Mouse (Mus musculus) neural tube, embryonic 10.5 days (tissue): ENCODE measurements around the gene Pafah1b2.

ENCODE experiments used
- DNase-seq: peaks from one replicate; pipeline ENCODE4 v3.0.0-alpha.2; 2017; ENCODE audit warnings: low spot score; ENCODE audit errors: extremely low spot score

Gene Pafah1b2

DNA sequence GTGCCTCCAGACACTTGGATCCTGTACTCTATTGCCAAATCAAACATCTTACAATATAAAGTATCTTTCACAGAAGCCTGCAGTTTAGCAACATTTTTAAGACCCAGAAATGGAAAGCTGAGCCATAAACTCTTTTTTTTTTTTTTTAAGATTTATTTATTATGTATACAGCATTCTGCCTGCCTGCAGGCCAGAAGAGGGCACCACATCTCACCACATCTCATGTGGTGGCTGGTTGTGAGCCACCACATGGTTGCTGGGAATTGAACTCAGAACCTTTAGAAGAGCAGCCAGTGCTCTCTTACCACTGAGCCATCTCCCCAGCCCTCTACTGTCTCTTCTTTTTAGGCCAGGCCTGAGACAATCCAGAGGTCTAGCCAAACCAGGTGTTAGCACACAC, 31.2 kb downstream of the Pafah1b2 start:
- no peak for DNase-seq

DNA sequence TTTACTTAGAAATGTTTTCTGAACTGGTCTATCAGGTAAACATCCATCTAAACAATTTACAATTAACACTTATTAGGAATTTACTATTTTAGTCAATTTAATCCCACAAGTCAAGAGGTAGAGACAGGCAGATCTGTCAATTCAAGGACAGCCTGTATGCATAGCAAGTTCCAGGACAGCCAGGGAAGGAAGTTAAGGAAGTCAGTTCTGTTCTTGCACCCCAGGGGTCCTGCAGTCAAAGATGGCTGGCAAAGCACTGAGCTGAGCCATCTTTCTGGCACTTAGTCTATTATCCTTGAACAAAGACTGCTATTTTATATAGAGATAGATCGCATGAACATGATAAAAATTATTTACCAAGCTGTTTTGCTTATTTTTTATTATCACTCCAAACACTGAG, 31.9 kb downstream of the Pafah1b2 start:
- DNase-seq: no peak

DNA sequence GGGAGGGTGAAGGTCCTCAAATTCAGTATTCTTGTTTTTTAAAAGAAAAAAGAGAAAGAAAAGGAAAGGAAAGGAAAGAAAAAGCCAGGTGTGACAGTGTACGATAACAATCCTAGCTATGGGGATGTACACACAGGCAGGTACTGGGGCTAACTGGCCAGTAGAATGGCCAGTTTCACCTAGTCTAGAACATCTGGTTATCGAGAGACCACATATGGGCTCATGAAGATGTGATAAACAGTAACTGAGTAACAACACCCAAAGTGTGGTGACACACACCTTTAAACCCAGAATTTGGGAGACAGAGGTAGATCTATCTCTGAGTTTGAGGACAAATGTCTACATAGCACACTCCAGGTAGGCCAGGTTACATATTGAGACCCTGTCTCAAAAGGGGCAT, 32.7 kb downstream of the Pafah1b2 start:
- no peak for DNase-seq

DNA sequence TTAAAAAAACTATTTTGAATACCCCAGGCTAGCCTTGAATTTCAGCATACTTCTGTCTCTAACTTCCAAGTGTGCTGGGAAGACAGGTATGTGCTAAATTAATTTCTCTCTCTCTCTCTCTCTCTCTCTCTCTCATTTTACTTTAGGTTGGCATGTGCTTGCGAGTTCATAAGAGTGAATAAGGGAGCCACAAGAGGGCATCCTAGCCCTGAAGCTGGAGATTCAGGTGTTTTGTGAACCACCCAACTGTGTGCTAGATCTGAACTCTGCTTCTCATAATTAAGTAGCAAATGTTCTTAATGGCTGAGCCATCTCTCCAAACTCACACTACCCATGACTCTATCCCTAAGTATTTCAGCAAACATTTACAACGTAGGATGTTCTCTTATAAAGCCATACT, 35.6 kb downstream of the Pafah1b2 start:
- no peak for DNase-seq

GRCm38 (mm10) chr9:45963577-45963976, 48.9 kb downstream of the Pafah1b2 start:
- DNase-seq: no peak

DNA sequence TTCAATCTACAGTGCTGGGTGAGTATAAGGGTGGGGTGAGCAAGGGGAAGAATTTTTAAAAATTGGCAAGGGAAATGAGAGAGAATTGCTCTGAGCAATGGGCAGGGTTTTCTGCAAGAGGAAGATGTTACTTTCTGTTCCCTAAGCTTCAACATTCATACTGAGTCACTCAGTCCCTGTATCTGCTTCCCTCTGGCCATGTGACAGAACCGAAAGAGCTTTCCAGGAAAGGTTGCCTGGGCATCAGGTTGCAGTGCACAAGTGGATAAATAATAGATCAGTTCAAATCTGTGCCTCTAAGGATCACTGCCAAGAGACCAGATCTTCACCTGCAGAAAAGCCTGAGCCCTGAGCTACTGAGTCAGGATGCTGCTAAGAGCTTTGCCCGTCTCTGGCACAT, 50.6 kb downstream of the Pafah1b2 start:
- DNase-seq: no peak

- no peak for DNase-seq
Observed at GRCm38 (mm10) chr9:45959661-45960060, 52.8 kb downstream of the Pafah1b2 start.

DNA sequence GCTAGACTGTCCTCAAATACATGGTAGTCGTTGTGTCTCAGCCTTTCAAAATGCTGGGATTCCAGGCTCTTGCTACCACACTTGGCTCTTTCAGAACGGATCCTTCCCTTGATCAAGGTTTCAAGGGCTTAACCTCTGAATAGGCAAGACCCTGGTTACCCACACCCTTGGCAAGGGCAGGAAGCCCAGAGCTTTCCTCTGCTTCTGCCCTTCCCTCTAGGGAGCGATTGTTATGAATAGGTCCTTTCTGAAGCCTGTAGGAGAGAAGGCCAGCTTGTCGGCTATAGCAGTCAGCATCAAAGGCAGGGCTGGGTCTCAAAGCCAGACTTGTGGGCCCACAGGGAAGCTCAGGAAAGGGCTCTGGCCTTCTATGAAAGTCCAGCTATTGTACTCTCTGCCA, 53.6 kb downstream of the Pafah1b2 start:
- DNase-seq: no peak

DNA sequence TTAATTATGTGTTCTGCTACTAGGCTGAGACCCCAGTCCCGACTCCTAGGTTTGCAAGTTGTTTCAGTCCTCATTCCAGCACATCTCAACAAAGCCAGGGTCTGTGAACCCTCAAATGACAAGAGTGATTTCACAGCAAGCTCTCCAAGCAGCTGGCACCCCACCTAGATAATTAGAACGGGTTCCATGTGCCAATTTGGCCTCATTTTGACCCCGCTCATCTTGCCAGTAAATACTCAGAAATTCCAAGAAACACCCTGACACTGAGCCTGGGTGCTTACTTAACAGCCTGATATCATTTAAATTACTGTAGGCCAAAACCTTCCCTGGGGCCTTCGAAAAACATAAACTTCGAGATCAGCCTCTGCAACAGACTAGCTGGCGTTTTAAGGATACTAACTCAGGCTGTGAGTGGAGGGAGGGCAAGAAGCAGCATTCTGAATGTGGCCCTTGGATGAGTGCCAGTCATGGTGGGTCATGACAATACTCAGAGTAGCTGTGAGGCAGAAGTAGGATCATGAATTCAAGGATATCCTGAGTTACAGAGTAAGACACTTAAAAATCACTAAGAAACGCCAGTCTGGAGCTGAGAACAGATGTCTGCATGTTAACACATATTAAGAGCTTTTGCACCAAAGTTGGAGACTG, 54.3 kb downstream of the Pafah1b2 start:
- no peak for DNase-seq

DNA sequence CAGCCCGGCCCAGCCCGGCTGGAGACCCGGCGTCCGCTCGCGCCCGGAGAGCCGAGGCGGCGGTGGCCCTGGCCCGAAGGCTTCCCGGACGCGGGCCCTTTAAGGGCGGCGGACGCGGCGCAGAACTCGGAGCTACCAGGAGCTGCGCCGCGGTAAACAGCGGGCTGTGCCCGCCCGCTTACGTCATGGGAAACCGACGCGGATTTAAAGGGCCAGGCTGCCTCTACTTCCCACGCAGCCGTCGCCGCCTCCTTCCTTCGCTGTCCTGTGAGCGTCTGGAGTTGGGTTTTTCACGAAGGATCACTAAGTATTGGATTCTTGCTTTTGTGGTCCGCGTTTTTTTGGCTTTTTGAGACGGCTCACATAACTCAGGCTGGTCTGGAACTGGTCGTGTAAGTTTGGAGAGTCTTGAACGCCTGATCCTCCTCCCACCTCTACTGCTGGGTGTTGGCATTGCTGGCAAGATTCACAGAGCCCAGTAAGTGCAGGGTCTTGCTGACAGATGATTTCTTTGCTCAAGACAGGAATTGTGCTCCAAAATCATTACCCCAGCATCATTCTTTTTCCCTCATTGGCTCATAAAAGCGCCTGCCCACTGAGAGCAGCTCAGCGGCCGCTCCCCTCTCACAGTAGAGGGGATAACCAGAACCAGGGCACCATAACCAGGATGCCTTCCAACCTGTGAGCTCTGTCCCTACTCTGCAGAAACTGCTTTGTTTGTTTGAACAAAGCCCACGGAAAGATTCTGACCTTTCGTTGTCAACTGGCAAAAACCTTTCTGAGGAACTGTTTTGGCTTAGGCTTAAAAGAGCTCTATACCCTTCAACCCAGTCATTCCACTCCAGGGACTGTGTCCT, 57.2 kb downstream of the Pafah1b2 start, which contains the start of gene Sidt2:
TSS of gene Sidt2 (minus strand) at position 152 of the 857 bp plus-strand sequence.
- DNase-seq: peak; percentile 87

DNA sequence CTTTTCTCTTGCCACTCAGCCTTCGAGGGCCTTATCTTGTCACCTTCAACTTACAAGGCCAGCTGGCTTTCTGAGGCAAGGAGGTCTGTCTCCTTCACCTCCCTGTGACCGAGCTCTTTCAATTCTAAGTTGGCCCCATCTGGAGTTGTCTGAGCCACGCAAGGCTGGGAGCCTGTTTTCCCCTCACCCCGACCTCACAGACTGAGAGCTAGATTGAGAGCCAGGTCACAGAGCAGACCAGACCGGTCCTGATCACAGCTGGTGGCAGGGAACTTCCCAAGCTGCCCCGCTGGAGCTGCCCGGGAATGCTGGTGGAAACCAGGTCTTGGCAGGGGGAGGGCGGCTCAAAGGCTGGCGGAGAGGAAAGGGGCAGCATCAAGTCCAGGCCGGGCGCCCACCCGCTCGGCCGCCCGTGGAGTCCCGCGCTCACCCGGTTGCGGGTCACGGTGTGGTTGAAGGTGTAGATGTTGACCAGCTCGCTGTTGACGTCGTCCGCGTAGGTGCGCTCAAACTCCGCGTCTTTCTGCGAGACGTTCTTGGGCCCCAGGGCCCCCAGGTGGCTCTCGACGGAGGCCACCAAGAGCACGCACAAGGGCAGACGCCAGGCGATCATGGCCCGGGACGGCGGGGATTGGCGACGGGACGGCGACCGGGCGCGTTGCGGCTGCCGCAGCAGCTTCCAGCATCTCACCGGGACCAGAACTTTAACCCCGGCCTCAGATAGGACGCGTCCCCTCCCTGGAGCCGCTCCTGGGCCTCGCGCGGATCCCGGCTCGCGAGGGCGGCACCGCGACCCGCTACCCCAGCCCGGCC, 58.0 kb downstream of the Pafah1b2 start:
- DNase-seq: peak; percentile 64

GRCm38 (mm10) chr9:45953511-45954293, 58.8 kb downstream of the Pafah1b2 start:
- no peak for DNase-seq

GRCm38 (mm10) chr9:45952890-45953289, 59.6 kb downstream of the Pafah1b2 start:
- no peak for DNase-seq

GRCm38 (mm10) chr9:45952057-45952456, 60.4 kb downstream of the Pafah1b2 start:
- no peak for DNase-seq

DNA sequence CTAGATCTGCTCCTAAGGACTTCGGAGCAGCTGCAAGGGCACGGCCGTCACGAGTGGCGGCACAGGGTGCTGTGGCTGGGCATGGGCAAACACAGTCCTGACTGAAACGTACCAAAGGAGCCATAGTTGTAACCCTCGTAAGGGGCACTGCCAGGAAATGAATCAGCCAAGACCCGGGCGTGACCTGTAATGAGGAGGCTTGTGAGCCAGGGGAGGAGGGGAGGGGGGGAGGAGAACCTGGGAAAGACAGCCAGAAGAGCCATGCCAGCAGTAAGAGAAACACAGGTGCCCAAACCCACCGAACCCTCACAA, 65.7 kb downstream of the Pafah1b2 start:
- DNase-seq: no peak

GRCm38 (mm10) chr9:45946182-45946871, 66.2 kb downstream of the Pafah1b2 start:
- DNase-seq: no peak

DNA sequence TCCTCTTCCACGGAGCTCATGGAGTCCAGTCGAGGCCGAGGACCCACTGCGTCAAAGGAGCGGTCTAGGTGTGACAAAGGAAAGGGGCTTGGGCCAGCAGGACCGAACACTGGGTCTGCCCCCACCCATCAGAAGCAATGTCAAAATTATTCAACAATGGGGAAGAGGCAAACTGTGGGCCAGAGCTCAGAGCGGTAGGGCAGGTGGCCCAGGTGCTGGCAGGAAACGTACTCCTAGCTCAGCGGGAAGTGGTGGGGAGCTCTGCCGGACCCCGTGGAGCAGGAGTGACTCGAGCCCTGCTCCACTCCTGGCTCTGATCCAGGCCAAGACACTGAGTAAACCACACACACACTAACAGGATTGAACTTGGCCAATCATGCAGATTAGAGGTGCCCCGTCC, 66.8 kb downstream of the Pafah1b2 start:
- no peak for DNase-seq

- DNase-seq: no peak
Observed at GRCm38 (mm10) chr9:45944506-45945400, 67.7 kb downstream of the Pafah1b2 start.

GRCm38 (mm10) chr9:45943628-45944505, 68.6 kb downstream of the Pafah1b2 start:
- no peak for DNase-seq
